Mouse (Mus musculus): ENCODE data around the gene Rasgef1b. TPM values are rescaled to one million over a fixed set of nuclear protein-coding genes. Genes with fewer than 3 reads are reported as not detected.

The Rasgef1b gene
- polyA plus RNA-seq, 1 experiment from 2014 or later, result 3.6 TPM

DNA sequence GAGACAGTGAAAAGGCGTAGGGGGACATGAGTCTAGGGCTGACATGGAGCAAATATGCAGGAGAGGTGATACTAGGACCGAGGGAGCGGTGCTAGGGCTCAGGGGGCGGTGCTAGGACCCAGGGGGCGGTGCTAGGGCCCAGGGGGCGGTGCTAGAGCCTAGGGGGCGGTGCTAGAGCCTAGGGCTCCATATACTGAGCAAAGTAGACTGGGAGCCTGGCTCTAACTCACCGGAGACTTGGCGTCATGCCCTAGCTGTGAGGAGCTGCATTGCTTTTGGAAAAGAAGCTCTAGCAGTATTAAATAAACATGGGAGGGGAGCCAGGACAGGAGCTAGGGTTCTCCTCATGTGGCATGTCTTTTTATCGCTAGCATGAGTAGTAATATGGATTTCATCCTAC lies 75.9 kb downstream of the Rasgef1b start:
- ATAC-seq, result no peak

DNA sequence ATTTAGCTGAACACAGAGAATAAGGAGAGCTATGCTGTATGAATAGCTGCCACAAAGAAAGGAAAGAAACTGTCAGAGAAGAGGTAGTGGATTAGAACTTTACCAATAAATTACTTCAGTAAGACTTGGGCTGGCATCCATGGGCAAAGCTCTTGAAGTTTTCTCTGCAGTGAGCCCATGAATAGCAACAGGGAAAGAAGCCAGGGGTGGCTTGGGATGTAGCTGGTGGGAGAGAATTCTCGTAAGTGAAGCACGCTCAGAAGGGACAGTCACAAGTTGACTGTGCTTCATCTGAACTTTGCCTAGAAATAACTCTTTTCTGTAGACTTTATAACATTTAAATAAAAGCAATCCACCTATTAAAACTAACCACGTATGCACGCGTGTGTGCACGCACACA lies 87.5 kb downstream of the Rasgef1b start:
- Histone ChIP-seq H3K9me3 (ENCODE audit: control insufficient read depth) (no peaks in the 10 kb centered on the region), H3K27me3 (replicated peaks; ENCODE audit: control insufficient read depth, insufficient read depth, low read length) (no peaks in the 10 kb centered on the region), H3K4me3 (ENCODE audit: low read depth, low read length) (no peak overlapping the region), H3K4me1 (replicated peaks; ENCODE audit: control insufficient read depth, insufficient read depth, low read length) (no peaks in the 10 kb centered on the region), H3K4me2 (replicated peaks; ENCODE audit: low read depth) (no peak overlapping the region), H3K27ac (ENCODE audit: low read depth, low read length) (no peak overlapping the region), H3K9ac (ENCODE audit: low read depth, low read length) (no peak overlapping the region), H3K36me3 (ENCODE audit: control insufficient read depth, insufficient read depth) (no peaks in the 10 kb centered on the region)
- no peak for ATAC-seq
- no peak for TF ChIP-seq CTCF (IDR thresholded peaks at IDR 0.05; ENCODE audit: low read depth)
- WGBS, result 90% methylated on average over 6 of the region's 6 CpGs

More for the DNA sequence above, 75.9 kb downstream of the Rasgef1b start:
- Histone ChIP-seq H3K9ac (ENCODE audit: low read depth, low read length) (no peak overlapping the region), H3K4me3 (ENCODE audit: low read depth, low read length) (no peak overlapping the region), H3K4me1 (replicated peaks; ENCODE audit: control insufficient read depth, insufficient read depth, low read length) (0 out of 2 replicates have a peak, but pooled peaks cover 5% of the 10 kb centered on the region), H3K27me3 (replicated peaks; ENCODE audit: control insufficient read depth, insufficient read depth, low read length) (no peaks in the 10 kb centered on the region), H3K9me3 (ENCODE audit: control insufficient read depth) (no peaks in the 10 kb centered on the region), H3K36me3 (ENCODE audit: control insufficient read depth, insufficient read depth) (no peaks in the 10 kb centered on the region), H3K27ac (ENCODE audit: low read depth, low read length) (no peak overlapping the region), H3K4me2 (replicated peaks; ENCODE audit: low read depth) (no peak overlapping the region)
- TF ChIP-seq CTCF (IDR thresholded peaks at IDR 0.05; ENCODE audit: low read depth), result no peak
- WGBS, result 65% methylated on average over 10 of the region's 10 CpGs

DNA sequence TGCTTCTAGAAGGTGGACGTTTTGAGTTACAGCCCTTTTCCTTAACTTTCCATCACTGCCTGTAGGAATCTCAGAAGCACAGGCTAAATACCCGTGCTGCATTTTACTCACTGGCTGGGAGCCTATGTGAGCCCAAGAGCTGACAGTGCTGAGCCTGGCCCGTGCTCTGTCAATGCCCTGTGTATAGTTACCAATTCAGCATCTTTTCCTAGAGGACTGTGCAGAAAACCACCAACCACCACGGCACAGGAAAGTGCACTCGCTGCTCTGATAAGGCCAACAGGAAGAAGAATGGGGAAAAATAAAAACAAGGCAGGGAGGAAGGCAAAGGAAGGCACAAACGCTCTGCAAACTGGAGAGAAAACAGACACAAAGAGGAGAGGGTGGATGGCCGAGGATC lies 92.3 kb downstream of the Rasgef1b start:
- 22% methylated on average over 7 of the region's 7 CpGs for WGBS
- Histone ChIP-seq H3K4me3 (ENCODE audit: low read depth, low read length) (no peak overlapping the region), H3K9me3 (ENCODE audit: control insufficient read depth) (no peaks in the 10 kb centered on the region), H3K4me2 (replicated peaks; ENCODE audit: low read depth) (no peak overlapping the region), H3K36me3 (ENCODE audit: control insufficient read depth, insufficient read depth) (no peaks in the 10 kb centered on the region), H3K27ac (ENCODE audit: low read depth, low read length) (no peak overlapping the region), H3K4me1 (replicated peaks; ENCODE audit: control insufficient read depth, insufficient read depth, low read length) (no peaks in the 10 kb centered on the region; the same call in 1 of the 2 replicates), H3K9ac (ENCODE audit: low read depth, low read length) (no peak overlapping the region), H3K27me3 (replicated peaks; ENCODE audit: control insufficient read depth, insufficient read depth, low read length) (no peaks in the 10 kb centered on the region)
- ATAC-seq, result no peak
- no peak for TF ChIP-seq CTCF (IDR thresholded peaks at IDR 0.05; ENCODE audit: low read depth)

DNA sequence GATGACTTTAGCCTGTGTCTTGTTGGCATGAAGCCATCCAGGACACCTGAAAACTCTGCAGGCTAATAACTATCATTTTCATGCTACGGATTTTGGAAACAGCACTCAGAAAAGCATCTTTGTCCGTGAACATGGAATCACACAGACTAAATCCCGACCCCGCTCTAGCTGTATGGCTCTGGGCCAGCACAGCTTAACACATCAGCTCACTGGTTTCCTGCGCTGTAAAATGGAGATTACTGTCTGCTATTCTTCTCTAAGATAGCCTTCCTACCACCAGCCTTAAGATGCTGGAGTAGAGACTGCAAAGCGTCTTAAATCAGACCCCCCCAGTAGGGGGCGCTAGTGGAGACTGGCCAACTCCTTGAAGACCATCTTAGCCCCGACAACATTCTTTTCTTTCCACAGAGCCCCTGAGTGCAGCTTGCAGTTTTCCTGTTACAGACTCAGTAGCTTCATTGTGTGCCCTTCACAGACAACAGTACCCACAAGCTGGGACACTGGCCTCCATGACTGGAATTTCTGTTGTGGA lies 94.8 kb downstream of the Rasgef1b start:
- peak; percentile 50 for TF ChIP-seq CTCF (IDR thresholded peaks at IDR 0.05; ENCODE audit: low read depth)
- ATAC-seq, result no peak
- WGBS, result 75% methylated on average over 8 of the region's 8 CpGs
- Histone ChIP-seq H3K27me3 (replicated peaks; ENCODE audit: control insufficient read depth, insufficient read depth, low read length) (no peaks in the 10 kb centered on the region), H3K4me3 (ENCODE audit: low read depth, low read length) (no peak overlapping the region), H3K36me3 (ENCODE audit: control insufficient read depth, insufficient read depth) (no peaks in the 10 kb centered on the region), H3K27ac (ENCODE audit: low read depth, low read length) (no peak overlapping the region), H3K9ac (ENCODE audit: low read depth, low read length) (no peak overlapping the region), H3K4me1 (replicated peaks; ENCODE audit: control insufficient read depth, insufficient read depth, low read length) (no peaks in the 10 kb centered on the region; the same call in 1 of the 2 replicates), H3K4me2 (replicated peaks; ENCODE audit: low read depth) (no peak overlapping the region), H3K9me3 (ENCODE audit: control insufficient read depth) (no peaks in the 10 kb centered on the region)

DNA sequence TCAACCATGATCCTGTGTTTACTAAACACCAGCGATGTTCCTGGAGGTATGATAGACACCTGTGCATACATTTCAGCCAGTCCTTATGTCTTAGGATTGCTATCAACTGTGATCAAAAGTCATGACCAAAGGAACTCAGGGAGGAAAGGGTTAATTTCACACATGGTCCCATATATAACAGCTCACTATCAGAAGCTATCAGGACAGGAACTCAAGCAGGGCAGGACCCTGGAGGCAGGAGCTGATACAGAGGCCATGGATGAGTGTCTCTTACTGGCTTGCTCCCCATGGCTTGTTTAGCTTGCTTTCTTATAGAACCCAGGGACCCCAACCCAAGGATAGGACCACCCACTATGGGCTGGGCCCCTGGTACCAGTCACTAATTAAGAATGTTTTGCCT lies 95.3 kb downstream of the Rasgef1b start:
- ATAC-seq, result peak; percentile 17; the same call in 1 of the 2 replicates
- no peak overlapping the region for H3K9ac ChIP-seq (ENCODE audit: low read depth, low read length)
- no peak overlapping the region for H3K4me2 ChIP-seq (replicated peaks; ENCODE audit: low read depth)
- no peak overlapping the region for H3K4me3 ChIP-seq (ENCODE audit: low read depth, low read length)
- TF ChIP-seq CTCF (IDR thresholded peaks at IDR 0.05; ENCODE audit: low read depth), result no peak
- no peaks in the 10 kb centered on the region; the same call in 1 of the 2 replicates for H3K4me1 ChIP-seq (replicated peaks; ENCODE audit: control insufficient read depth, insufficient read depth, low read length)
- H3K27ac ChIP-seq (ENCODE audit: low read depth, low read length), result peak overlapping the region; percentile 41; the same call in 1 of the 2 replicates
- no peaks in the 10 kb centered on the region for H3K36me3 ChIP-seq (ENCODE audit: control insufficient read depth, insufficient read depth)
- H3K9me3 ChIP-seq (ENCODE audit: control insufficient read depth), result no peaks in the 10 kb centered on the region
- no peaks in the 10 kb centered on the region for H3K27me3 ChIP-seq (replicated peaks; ENCODE audit: control insufficient read depth, insufficient read depth, low read length)
- WGBS, result 35% methylated on average over 1 of the region's 1 CpGs

DNA sequence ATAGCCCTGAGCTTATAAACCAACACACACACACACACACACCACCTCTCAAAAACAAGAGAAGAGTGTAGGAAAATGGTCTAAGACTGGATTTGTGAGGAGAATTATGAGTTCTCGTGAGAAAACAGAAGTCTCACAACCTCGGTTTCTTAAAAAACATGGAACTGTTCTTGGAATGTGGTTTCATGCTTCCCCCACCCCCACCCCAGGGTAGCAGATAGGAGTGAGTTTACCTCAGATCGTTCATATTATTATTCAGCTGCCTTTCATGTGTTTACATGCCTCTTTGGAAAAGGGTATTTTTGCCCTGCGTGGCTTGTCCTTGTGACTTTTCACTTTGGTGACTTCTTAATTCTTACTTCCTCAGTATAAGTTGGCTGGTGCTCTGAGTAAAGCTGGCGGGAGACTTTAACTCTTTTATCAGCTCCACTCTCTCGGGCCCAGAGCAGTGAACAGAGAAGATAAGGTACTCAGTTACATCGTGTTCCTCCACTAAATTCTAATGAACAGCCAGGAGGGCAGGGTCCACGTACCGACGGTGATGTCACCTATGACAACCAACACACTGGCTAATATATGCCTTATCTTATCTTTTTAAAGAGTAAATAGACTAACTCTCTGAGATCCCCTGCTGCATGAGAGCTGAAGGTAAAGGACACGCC lies 96.1 kb downstream of the Rasgef1b start:
- Histone ChIP-seq H3K9ac (ENCODE audit: low read depth, low read length) (no peak overlapping the region), H3K4me3 (ENCODE audit: low read depth, low read length) (no peak overlapping the region), H3K4me1 (replicated peaks; ENCODE audit: control insufficient read depth, insufficient read depth, low read length) (no peaks in the 10 kb centered on the region; the same call in 1 of the 2 replicates), H3K27me3 (replicated peaks; ENCODE audit: control insufficient read depth, insufficient read depth, low read length) (no peaks in the 10 kb centered on the region), H3K4me2 (replicated peaks; ENCODE audit: low read depth) (no peak overlapping the region), H3K9me3 (ENCODE audit: control insufficient read depth) (no peaks in the 10 kb centered on the region), H3K27ac (ENCODE audit: low read depth, low read length) (peak overlapping the region; percentile 67), H3K36me3 (ENCODE audit: control insufficient read depth, insufficient read depth) (no peaks in the 10 kb centered on the region)
- no peak for TF ChIP-seq CTCF (IDR thresholded peaks at IDR 0.05; ENCODE audit: low read depth)
- WGBS, result 27% methylated on average over 11 of the region's 11 CpGs
- ATAC-seq, result peak; percentile 99
